Mouse (Mus musculus): ENCODE data around the gene Zfp433.
"Not testable (repeated sequence)": the region's sequence is repeated elsewhere in the genome, so short reads cannot be mapped to it uniquely, and the experiment has no call there.

Gene Zfp433

DNA sequence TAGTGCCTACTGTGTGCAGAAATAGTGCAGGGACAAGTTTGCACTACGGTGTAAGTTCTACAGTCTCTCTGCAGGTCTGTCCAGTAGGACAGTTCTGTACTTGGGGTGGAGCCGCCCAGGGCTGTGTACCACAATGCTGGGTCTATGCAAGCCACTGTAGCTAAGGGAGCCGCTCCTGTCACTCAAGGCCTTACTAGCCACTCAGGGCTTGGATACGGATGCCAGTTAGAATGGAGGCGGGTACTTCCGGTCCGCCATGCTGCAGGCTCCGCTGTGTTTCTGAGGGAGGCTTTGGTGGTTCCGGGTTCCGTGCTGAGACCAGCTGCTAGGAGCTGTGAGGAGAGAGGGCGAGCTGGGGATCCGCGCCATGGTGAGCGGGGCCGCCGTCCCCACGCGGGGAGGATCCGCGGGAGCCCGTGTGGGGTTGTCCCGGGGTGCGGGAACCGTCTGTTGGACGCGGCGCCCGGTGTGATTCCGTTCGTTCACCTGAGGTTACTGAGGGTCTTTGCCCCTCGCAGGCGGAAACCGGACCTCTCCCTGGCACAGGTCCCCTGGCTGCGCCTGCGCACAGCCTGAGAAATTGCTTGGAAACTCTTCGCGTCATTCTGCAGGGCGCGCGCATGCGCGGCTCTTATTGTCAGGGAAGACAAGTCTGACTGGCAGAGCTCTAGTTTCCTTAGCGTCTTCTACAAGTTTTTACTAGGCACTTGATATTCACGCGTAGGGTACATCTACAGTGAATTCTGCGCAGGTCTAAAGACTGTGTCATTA is at the start of gene Zfp433:
Gene Zfp433 (plus strand): TSS at position 295 of the 771 bp plus-strand sequence.
- in situ Hi-C loops (cut with MboI; ENCODE audit: unreplicated experiment in 2 of 2): not testable (repeated sequence)

DNA sequence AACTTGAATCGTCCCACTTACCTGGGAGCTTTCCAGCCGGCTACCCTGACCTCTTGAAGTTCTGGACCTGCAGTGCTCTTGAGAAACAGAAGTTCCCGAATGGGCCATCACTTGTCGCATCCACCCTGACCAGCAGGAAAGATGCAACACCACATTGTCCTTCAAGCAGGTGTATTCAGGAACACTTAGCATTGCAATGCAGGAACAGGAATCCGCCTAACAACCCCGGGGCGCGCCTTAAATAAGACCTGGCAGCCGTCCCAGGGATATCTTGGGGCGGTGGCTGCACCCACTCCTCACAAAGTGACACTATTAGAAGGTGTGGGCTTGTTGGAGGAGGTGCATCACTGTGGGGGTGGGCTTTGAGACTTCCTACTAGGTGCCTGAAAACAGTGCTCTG is 49.4 kb upstream of the Zfp433 start:
- in situ Hi-C loops (cut with MboI; ENCODE audit: unreplicated experiment in 2 of 2): no loop called here

DNA sequence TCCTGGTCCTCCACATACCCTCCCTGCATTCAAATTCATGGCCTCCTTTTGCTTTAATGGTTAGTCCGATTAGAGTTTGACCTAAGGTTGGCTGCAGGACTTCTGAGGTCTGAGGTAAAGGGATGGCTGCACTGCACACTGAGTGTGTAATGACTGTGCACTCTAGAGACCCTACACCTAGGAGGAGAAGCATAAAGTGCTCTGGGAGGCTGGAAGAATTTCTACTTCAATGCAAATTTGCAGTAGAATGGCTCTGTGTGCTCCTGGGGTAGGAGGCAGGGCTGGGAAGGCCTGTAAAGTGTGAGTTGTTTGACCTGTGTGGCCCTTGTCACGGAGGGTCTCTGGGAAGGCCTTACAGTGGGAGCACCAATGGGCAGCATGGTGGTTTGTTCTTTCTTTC is 48.5 kb upstream of the Zfp433 start:
- in situ Hi-C loops (cut with MboI; ENCODE audit: unreplicated experiment in 2 of 2): no loop called here

DNA sequence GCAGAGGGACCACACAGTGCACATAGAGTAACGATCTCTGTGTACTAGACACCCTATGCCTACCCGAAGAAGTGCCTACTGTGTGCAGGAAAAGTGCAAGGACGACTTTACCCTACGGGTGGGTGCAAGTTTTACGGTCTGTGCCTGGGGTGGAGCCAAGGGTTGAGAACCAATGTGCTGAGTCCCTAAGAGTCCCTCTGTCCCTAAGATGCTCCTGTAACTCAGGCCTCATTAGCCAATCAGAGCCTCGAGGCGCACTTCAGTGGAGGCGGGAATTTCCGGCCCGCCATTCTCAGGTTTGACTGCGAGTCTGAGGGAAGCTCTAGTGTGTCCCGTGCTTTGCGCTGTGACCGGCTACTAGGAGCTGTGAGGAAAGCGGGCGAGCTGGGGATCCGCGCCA is 17.5 kb upstream of the Zfp433 start:
- in situ Hi-C loops (cut with MboI; ENCODE audit: unreplicated experiment in 2 of 2): not testable (repeated sequence)

DNA sequence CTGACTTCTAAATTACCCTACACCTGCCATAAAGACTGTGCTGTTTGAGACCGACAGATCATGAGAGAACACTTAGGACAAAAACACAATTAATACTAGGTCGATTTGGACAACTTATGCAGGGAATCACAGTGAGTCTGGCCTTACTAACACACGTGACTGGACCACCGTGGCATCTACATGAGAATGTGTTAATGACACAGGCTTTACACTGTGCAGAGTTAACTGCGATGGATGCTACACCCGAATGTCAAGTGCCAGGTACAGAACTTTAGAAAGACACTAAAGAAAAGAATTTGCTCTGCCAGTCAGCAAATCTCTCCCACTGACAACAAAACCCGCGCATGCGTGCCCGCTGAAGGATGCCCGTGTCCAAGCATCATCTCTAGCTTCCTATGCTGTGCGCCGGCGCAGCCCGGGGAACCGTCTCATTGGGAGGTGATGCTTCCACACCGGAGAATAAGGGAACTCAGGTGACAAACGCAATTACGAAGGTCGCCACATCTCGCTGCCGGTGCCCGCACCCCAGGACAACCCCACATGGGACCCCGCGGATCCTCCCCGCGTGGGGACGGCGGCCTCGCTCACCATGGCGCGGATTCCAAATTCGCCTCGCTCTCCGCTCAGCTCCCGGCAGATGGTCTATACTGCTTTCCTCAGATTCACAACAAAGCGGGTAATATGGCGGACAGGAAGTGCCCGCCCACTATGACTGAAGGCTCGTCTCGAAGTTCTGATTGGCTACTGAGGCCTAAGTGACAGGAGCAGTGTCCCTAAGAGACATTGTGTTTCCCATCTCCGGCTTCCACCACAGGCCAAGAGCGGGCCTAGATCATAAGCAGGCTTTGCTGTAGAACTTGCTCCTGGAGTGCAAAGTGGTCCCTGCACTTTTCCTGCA is 66.1 kb downstream of the Zfp433 start, which contains the start of gene Gm3055:
Gene Gm3055 (minus strand): TSS at position 656 of the 898 bp plus-strand sequence.
- in situ Hi-C loops (cut with MboI; ENCODE audit: unreplicated experiment in 2 of 2): not testable (repeated sequence)

DNA sequence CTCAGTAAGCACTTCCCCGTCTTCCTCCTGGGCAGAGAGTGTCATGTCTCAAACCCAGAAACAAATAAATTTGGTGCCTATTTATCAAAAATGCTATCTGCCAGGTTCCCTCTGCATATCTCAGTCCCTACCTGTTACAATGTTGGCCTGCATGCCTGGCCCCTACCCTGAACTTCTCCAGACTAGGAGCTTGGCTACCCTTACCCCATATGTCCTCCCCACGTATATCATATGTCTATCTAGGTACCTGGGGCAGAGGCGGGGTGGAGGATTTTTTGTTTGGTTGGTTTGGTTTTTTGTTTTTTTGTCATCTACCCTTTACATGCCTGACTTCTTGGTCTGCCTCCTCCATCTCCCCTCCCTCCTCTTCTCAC is 66.8 kb downstream of the Zfp433 start:
- in situ Hi-C loops (cut with MboI; ENCODE audit: unreplicated experiment in 2 of 2): not testable (repeated sequence)
